Mouse (Mus musculus) lung, postnatal 0 days (tissue): ENCODE measurements around the gene F930015N05Rik.

Experiments
- CTCF ChIP-seq: IDR thresholded peaks from 2 replicates; pipeline ENCODE4 v1.5.1; 2016; ENCODE audit warnings: antibody characterized with exemption, mild to moderate bottlenecking
- EP300 ChIP-seq: IDR thresholded peaks from 2 replicates; pipeline ENCODE4 v1.6.1; 2016; ENCODE audit warnings: antibody characterized with exemption, mild to moderate bottlenecking, control low read depth

- TF ChIP-seq CTCF = no peak
- TF ChIP-seq EP300 = no peak
These were observed 40.0 kb downstream of the F930015N05Rik start for GRCm38 (mm10) chr11:64396331-64396881.
